Mouse (Mus musculus): Measurements from ENCODE around the gene Kansl1l. TPM values are rescaled to one million over a fixed set of nuclear protein-coding genes. Genes with fewer than 3 reads are reported as not detected.

Kansl1l gene
- polyA plus RNA-seq, 1 experiment from 2014 or later, result 17.9 TPM

- peak; percentile 82 for DNase-seq (ENCODE audit: low spot score)
- Histone ChIP-seq H3K4me3 (replicated peaks; ENCODE audit: low read depth, low read length) (peak overlapping the region; percentile 17; the same call in 1 of the 2 replicates), H3K4me2 (ENCODE audit: low read length) (peak overlapping the region; percentile 44), H3K36me3 (ENCODE audit: insufficient read depth, low read length) (peaks cover 12% of the 10 kb centered on the region; the same call in 1 of the 2 replicates), H3K9me3 (replicated peaks; ENCODE audit: low read length) (no peaks in the 10 kb centered on the region), H3K9ac (ENCODE audit: low read depth, low read length) (no peak overlapping the region), H3K27ac (no peak overlapping the region), H3K4me1 (replicated peaks; ENCODE audit: insufficient read depth, low read length) (no peaks in the 10 kb centered on the region), H3K27me3 (ENCODE audit: insufficient read depth, low read length) (no peaks in the 10 kb centered on the region)
- TF ChIP-seq CTCF (IDR thresholded peaks at IDR 0.05; ENCODE audit: low read depth), result peak; percentile 94
- 0 out of 2 replicates have a peak, but pooled peaks have one; percentile 17 for ATAC-seq (replicated peaks; ENCODE audit: low FRiP score, low read depth)
- WGBS, result 51% methylated on average over 16 of the region's 16 CpGs
Measured at GRCm38 (mm10) chr1:66838184-66839042, 21.1 kb upstream of the Kansl1l start.

- 64% methylated on average over 3 of the region's 3 CpGs for WGBS
- no peak overlapping the region for H3K4me3 ChIP-seq (replicated peaks; ENCODE audit: low read depth, low read length)
- no peaks in the 10 kb centered on the region for H3K9me3 ChIP-seq (replicated peaks; ENCODE audit: low read length)
- TF ChIP-seq CTCF (IDR thresholded peaks at IDR 0.05; ENCODE audit: low read depth), result no peak
- no peak overlapping the region for H3K4me2 ChIP-seq (ENCODE audit: low read length)
- H3K27me3 ChIP-seq (ENCODE audit: insufficient read depth, low read length), result no peaks in the 10 kb centered on the region
- H3K9ac ChIP-seq (ENCODE audit: low read depth, low read length), result no peak overlapping the region
- H3K4me1 ChIP-seq (replicated peaks; ENCODE audit: insufficient read depth, low read length), result no peaks in the 10 kb centered on the region
- no peak for ATAC-seq (replicated peaks; ENCODE audit: low FRiP score, low read depth)
- no peak overlapping the region for H3K27ac ChIP-seq
- H3K36me3 ChIP-seq (ENCODE audit: insufficient read depth, low read length), result peaks cover 7% of the 10 kb centered on the region; the same call in 1 of the 2 replicates
- DNase-seq (ENCODE audit: low spot score), result peak; percentile 37
Measured at GRCm38 (mm10) chr1:66837207-66837606, 19.8 kb upstream of the Kansl1l start.

GRCm38 (mm10) chr1:66832636-66833165 lies 15.3 kb upstream of the Kansl1l start:
- Histone ChIP-seq H3K4me3 (replicated peaks; ENCODE audit: low read depth, low read length) (no peak overlapping the region), H3K27me3 (ENCODE audit: insufficient read depth, low read length) (no peaks in the 10 kb centered on the region), H3K4me2 (ENCODE audit: low read length) (peak overlapping the region; percentile 16; the same call in 1 of the 2 replicates), H3K9ac (ENCODE audit: low read depth, low read length) (no peak overlapping the region), H3K4me1 (replicated peaks; ENCODE audit: insufficient read depth, low read length) (no peaks in the 10 kb centered on the region), H3K9me3 (replicated peaks; ENCODE audit: low read length) (no peaks in the 10 kb centered on the region), H3K27ac (peak overlapping the region; percentile 80), H3K36me3 (ENCODE audit: insufficient read depth, low read length) (no peaks in the 10 kb centered on the region)
- DNase-seq (ENCODE audit: low spot score), result peak; percentile 53
- no peak for TF ChIP-seq CTCF (IDR thresholded peaks at IDR 0.05; ENCODE audit: low read depth)
- 72% methylated on average over 7 of the region's 7 CpGs for WGBS
- ATAC-seq (replicated peaks; ENCODE audit: low FRiP score, low read depth), result peak; percentile 75

GRCm38 (mm10) chr1:66831824-66832600 lies 14.7 kb upstream of the Kansl1l start:
- Histone ChIP-seq H3K9ac (ENCODE audit: low read depth, low read length) (no peak overlapping the region), H3K9me3 (replicated peaks; ENCODE audit: low read length) (no peaks in the 10 kb centered on the region), H3K27ac (peak overlapping the region; percentile 80), H3K27me3 (ENCODE audit: insufficient read depth, low read length) (no peaks in the 10 kb centered on the region), H3K4me2 (ENCODE audit: low read length) (peak overlapping the region; percentile 16; the same call in 1 of the 2 replicates), H3K4me3 (replicated peaks; ENCODE audit: low read depth, low read length) (no peak overlapping the region), H3K36me3 (ENCODE audit: insufficient read depth, low read length) (no peaks in the 10 kb centered on the region), H3K4me1 (replicated peaks; ENCODE audit: insufficient read depth, low read length) (no peaks in the 10 kb centered on the region)
- 37% methylated on average over 9 of the region's 9 CpGs for WGBS
- TF ChIP-seq CTCF (IDR thresholded peaks at IDR 0.05; ENCODE audit: low read depth), result no peak
- ATAC-seq (replicated peaks; ENCODE audit: low FRiP score, low read depth), result peak; percentile 72
- DNase-seq (ENCODE audit: low spot score), result peak; percentile 24

- DNase-seq (ENCODE audit: low spot score) (no peak), ATAC-seq (replicated peaks; ENCODE audit: low FRiP score, low read depth) (no peak)
- H3K4me3 ChIP-seq (replicated peaks; ENCODE audit: low read depth, low read length), result no peak overlapping the region
- TF ChIP-seq CTCF (IDR thresholded peaks at IDR 0.05; ENCODE audit: low read depth), result no peak
- no peak overlapping the region for H3K9ac ChIP-seq (ENCODE audit: low read depth, low read length)
- H3K4me2 ChIP-seq (ENCODE audit: low read length), result no peak overlapping the region
- 83% methylated on average over 9 of the region's 9 CpGs for WGBS
- no peaks in the 10 kb centered on the region for H3K27me3 ChIP-seq (ENCODE audit: insufficient read depth, low read length)
- H3K27ac ChIP-seq, result no peak overlapping the region
- H3K9me3 ChIP-seq (replicated peaks; ENCODE audit: low read length), result no peaks in the 10 kb centered on the region
- no peaks in the 10 kb centered on the region for H3K4me1 ChIP-seq (replicated peaks; ENCODE audit: insufficient read depth, low read length)
- no peaks in the 10 kb centered on the region for H3K36me3 ChIP-seq (ENCODE audit: insufficient read depth, low read length)
Measured at GRCm38 (mm10) chr1:66829400-66830080, 12.2 kb upstream of the Kansl1l start.

Measured in kidney, postnatal 0 days (tissue).